Mouse (Mus musculus): ENCODE results near the gene Psenen. TPM values are rescaled to one million over a fixed set of nuclear protein-coding genes. Genes with fewer than 3 reads are reported as not detected.
A peak's percentile ranks its signal among the peaks of the same experiment; 100 is the strongest.

The Psenen gene
- polyA plus RNA-seq, 1 experiment from 2014 or later, result 136 TPM

GRCm38 (mm10) chr7:30596811-30597210, 33.4 kb upstream of the Psenen start:
- no peak for ATAC-seq (ENCODE audit: low FRiP score)

DNA sequence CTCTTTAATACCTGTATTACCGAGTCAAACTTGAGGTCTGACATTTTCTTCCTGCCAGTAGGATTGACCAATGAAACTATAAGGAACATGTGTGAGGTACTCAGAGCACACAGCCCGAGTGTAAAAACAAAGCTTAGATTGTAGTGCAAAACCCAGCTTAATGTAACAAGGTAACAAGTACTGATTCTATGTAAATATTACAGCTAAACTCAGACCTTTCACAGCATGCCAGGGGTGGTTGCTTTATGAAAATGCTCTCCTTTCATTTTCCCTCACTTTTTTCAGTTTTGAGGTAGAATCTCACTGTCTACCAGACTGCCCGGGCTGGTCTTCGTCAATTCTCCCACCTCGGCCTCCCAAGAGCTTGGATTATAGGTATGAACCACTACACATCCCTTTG, 32.7 kb upstream of the Psenen start:
- no peak overlapping the region for H3K4me3 ChIP-seq (replicated peaks)
- no peak overlapping the region for H3K27ac ChIP-seq (replicated peaks)
- H3K27me3 ChIP-seq (replicated peaks), result no peaks in the 10 kb centered on the region
- WGBS, result 83% methylated on average over 5 of the region's 5 CpGs
- no peak overlapping the region for H3K9ac ChIP-seq (replicated peaks)
- H3K9me3 ChIP-seq (replicated peaks), result no peaks in the 10 kb centered on the region
- ATAC-seq (ENCODE audit: low FRiP score), result no peak
- no peaks in the 10 kb centered on the region for H3K36me3 ChIP-seq
- H3K4me2 ChIP-seq, result no peak overlapping the region
- H3K4me1 ChIP-seq, result peaks cover 12% of the 10 kb centered on the region

More at GRCm38 (mm10) chr7:30596811-30597210, 33.4 kb upstream of the Psenen start:
- Histone ChIP-seq H3K9me3 (replicated peaks) (no peaks in the 10 kb centered on the region), H3K36me3 (no peaks in the 10 kb centered on the region), H3K27ac (replicated peaks) (no peak overlapping the region), H3K4me2 (no peak overlapping the region), H3K4me3 (replicated peaks) (no peak overlapping the region), H3K27me3 (replicated peaks) (no peaks in the 10 kb centered on the region), H3K4me1 (peaks cover 12% of the 10 kb centered on the region), H3K9ac (replicated peaks) (no peak overlapping the region)
- WGBS, result 78% methylated on average over 5 of the region's 5 CpGs

DNA sequence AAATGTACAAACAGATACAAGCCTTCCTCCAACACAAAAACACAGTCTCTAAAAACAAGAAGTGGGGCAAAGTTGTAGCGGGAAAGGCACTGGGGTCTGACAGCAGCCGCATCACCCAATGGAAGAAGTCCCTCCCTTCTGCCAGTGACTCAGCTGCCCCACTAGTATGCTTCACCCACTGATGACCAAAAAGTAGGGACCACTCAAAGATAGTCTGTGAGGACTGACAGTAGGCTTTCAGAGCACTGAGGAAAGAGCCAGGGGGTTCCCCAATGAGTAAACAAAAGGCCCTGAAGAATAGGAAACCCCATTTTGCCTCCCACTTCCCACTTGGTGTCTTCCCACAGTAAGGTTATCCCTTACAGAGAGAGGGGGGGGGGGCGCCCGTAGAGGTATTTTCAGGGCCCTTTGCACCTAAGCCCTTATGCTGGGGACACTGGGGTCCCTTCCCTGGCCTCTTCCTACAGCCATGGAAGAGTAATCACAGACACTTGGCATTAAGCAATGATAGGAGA, 31.1 kb upstream of the Psenen start:
- Histone ChIP-seq H3K9ac (replicated peaks) (no peak overlapping the region), H3K27ac (replicated peaks) (no peak overlapping the region), H3K4me2 (no peak overlapping the region), H3K9me3 (replicated peaks) (no peaks in the 10 kb centered on the region), H3K27me3 (replicated peaks) (no peaks in the 10 kb centered on the region), H3K4me1 (peaks cover 8% of the 10 kb centered on the region), H3K36me3 (no peaks in the 10 kb centered on the region), H3K4me3 (replicated peaks) (no peak overlapping the region)
- WGBS, result 69% methylated on average over 4 of the region's 4 CpGs
- ATAC-seq (ENCODE audit: low FRiP score), result no peak

DNA sequence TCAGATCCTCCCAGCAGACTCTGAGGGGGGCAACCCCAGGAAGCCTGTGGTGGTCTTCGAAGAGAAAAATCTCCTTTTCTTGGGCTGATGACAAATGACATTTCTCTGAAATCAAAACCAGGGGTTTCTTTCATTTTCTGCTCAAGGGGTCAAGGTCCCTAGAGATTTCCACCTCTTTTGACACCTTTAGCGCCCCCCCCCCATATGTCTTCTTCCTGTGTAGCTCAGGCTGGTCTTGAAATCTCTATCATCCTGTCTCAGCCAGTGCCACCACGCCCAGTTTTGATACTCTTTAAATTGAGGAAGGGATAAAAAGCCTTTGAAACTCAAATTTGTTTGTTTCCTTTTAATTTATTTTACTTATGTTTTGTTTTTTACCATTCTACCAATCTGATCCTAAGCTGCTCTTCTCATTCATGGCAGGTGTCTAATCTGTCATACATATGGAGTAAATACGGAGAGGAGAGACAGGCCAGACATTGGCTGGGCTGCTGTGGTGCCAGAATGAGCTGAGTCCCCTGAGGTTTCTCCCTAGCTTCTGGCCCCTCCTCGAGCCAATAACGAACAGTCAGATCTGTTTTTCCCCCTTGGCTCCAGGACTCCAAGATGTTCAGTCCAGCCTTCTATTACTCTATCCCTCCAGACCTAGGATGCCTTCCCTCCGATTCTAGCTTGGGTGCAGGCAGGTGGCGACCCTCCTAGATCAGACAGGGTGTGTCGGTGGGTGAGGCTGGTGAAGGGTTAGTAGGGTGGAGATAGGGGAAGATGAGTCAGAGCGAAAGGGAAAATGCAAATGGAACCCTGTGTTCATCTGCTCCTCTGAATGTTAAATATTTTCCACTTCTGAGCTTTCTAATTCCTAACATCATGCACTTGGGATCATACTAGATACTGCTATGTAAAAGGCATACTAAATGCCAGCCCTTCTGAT, 30.4 kb upstream of the Psenen start:
- 72% methylated on average over 10 of the region's 10 CpGs for whole genome bisulfite sequencing
- Histone ChIP-seq H3K9ac (replicated peaks) (no peak overlapping the region), H3K36me3 (no peaks in the 10 kb centered on the region), H3K4me2 (no peak overlapping the region), H3K27ac (replicated peaks) (no peak overlapping the region), H3K4me1 (peaks cover 7% of the 10 kb centered on the region), H3K27me3 (replicated peaks) (no peaks in the 10 kb centered on the region), H3K9me3 (replicated peaks) (no peaks in the 10 kb centered on the region), H3K4me3 (replicated peaks) (no peak overlapping the region)
- no peak for ATAC-seq (ENCODE audit: low FRiP score)

DNA sequence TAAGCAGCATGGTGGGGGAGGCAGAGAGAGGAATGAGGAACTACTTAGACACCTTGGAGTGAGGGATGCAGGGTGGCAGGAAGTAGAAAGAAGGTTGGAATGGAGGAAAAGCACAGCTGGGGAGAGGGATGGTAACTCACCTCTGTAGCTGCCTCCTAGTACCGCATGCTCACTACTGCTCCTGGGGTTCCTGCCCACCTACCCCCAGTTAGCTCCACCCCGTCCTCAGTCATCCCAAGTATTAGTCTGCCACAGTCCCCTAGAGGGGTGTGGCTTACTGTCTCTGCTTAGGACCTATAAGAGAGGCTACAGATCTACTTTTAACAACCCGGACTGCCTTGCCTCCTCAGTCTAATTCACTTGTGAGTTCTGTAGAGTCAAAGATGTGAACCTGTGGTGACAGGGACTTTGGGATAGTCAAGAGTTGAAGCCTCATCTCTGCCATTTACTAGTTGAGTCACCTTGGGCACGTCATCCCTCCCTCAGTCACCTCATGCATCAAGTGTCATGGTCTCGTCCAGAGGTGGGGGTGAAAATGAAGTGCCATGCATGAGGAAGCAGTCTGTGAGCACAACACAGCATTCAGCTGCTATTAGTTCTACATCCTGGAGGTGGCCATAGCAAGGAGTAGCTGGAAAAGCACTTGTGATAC, 29.5 kb upstream of the Psenen start:
- ATAC-seq (ENCODE audit: low FRiP score), result no peak
- H3K4me2 ChIP-seq, result no peak overlapping the region
- no peaks in the 10 kb centered on the region for H3K9me3 ChIP-seq (replicated peaks)
- WGBS, result 61% methylated on average over 5 of the region's 5 CpGs
- peaks cover 7% of the 10 kb centered on the region for H3K4me1 ChIP-seq
- H3K27ac ChIP-seq (replicated peaks), result no peak overlapping the region
- no peaks in the 10 kb centered on the region for H3K36me3 ChIP-seq
- no peaks in the 10 kb centered on the region for H3K27me3 ChIP-seq (replicated peaks)
- no peak overlapping the region for H3K4me3 ChIP-seq (replicated peaks)
- H3K9ac ChIP-seq (replicated peaks), result no peak overlapping the region

GRCm38 (mm10) chr7:30591605-30591951, 28.2 kb upstream of the Psenen start:
- Histone ChIP-seq H3K27ac (replicated peaks) (no peak overlapping the region), H3K4me1 (peaks cover 20% of the 10 kb centered on the region), H3K4me3 (replicated peaks) (no peak overlapping the region), H3K36me3 (no peaks in the 10 kb centered on the region), H3K27me3 (replicated peaks) (no peaks in the 10 kb centered on the region), H3K9me3 (replicated peaks) (no peaks in the 10 kb centered on the region), H3K9ac (replicated peaks) (no peak overlapping the region), H3K4me2 (no peak overlapping the region)
- ATAC-seq (ENCODE audit: low FRiP score), result no peak
- 49% methylated on average over 4 of the region's 4 CpGs for WGBS

GRCm38 (mm10) chr7:30590927-30591604, 27.6 kb upstream of the Psenen start:
- Histone ChIP-seq H3K27ac (replicated peaks) (no peak overlapping the region), H3K9me3 (replicated peaks) (no peaks in the 10 kb centered on the region), H3K4me2 (no peak overlapping the region), H3K4me1 (peaks cover 23% of the 10 kb centered on the region), H3K9ac (replicated peaks) (no peak overlapping the region), H3K36me3 (0 out of 2 replicates have a peak, but pooled peaks cover 4% of the 10 kb centered on the region), H3K4me3 (replicated peaks) (no peak overlapping the region), H3K27me3 (replicated peaks) (no peaks in the 10 kb centered on the region)
- 89% methylated on average over 9 of the region's 9 CpGs for WGBS
- ATAC-seq (ENCODE audit: low FRiP score), result no peak

DNA sequence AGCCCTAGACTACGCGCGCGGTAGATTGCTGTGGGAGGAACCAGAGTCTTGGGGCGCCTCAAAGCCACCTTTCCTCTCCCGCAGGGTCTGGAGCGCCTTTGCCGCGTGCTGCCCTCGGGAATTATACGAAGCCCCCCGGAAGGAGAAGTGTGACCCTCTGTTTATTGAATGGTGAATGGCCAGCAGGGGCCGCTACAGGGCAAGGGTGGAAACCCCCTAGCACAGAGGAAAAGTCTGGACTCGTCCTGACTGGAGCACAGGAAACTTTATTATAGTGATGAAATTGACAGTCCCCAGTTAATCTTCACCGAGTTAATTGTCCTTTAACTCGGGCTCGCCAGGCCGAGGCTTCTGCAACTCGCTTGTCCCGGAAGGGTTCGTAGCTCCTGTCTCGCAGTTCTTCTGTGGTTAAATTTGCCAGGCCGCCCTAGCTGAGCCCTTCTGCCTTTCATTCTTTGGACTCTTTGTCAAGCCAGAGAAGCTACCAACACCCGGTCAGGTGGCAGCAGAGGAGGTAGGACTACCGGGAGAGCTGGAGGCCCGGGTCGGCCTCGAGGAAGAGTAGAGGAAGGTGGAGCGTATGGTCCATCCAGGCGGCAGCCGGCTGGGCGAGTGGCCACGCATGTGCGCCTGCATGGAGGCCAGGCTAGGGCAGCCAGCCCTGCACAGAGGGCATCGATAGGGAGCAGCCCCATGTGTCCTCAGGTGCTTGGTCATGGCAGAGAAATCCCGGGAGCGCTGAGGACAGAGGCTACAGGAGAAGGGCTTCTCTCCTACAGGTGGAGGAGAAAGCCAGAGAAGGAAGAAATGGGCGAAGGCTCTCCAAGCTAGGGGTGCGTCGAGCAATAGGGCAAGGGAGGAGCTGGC, 26.2 kb upstream of the Psenen start:
- peaks cover 17% of the 10 kb centered on the region for H3K36me3 ChIP-seq
- H3K4me2 ChIP-seq, result peak overlapping the region; percentile 90
- no peaks in the 10 kb centered on the region for H3K9me3 ChIP-seq (replicated peaks)
- peak; percentile 79 for ATAC-seq (ENCODE audit: low FRiP score)
- WGBS, result 28% methylated on average over 40 of the region's 40 CpGs
- peak overlapping the region; percentile 91 for H3K4me3 ChIP-seq (replicated peaks)
- peak overlapping the region; percentile 96 for H3K9ac ChIP-seq (replicated peaks)
- no peaks in the 10 kb centered on the region for H3K27me3 ChIP-seq (replicated peaks)
- peaks cover 23% of the 10 kb centered on the region for H3K4me1 ChIP-seq
- peak overlapping the region; percentile 94 for H3K27ac ChIP-seq (replicated peaks)

GRCm38 (mm10) chr7:30588676-30589434, 25.4 kb upstream of the Psenen start, which contains the start of gene Kmt2b:
Kmt2b (minus strand) TSS chr7:30588726.
- peak; percentile 95 for ATAC-seq (ENCODE audit: low FRiP score)
- no peaks in the 10 kb centered on the region for H3K27me3 ChIP-seq (replicated peaks)
- WGBS, result under 1% methylated on average over 63 of the region's 68 CpGs
- no peaks in the 10 kb centered on the region for H3K9me3 ChIP-seq (replicated peaks)
- peak within 1 kb of the TSS; percentile 96 for H3K9ac ChIP-seq (replicated peaks)
- H3K4me3 ChIP-seq (replicated peaks), result peak within 1 kb of the TSS; percentile 91
- H3K27ac ChIP-seq (replicated peaks), result peak within 1 kb of the TSS; percentile 94
- peaks cover 25% of the 10 kb centered on the region for H3K36me3 ChIP-seq
- H3K4me1 ChIP-seq, result peaks cover 23% of the 10 kb centered on the region
- H3K4me2 ChIP-seq, result peak within 1 kb of the TSS; percentile 90

DNA sequence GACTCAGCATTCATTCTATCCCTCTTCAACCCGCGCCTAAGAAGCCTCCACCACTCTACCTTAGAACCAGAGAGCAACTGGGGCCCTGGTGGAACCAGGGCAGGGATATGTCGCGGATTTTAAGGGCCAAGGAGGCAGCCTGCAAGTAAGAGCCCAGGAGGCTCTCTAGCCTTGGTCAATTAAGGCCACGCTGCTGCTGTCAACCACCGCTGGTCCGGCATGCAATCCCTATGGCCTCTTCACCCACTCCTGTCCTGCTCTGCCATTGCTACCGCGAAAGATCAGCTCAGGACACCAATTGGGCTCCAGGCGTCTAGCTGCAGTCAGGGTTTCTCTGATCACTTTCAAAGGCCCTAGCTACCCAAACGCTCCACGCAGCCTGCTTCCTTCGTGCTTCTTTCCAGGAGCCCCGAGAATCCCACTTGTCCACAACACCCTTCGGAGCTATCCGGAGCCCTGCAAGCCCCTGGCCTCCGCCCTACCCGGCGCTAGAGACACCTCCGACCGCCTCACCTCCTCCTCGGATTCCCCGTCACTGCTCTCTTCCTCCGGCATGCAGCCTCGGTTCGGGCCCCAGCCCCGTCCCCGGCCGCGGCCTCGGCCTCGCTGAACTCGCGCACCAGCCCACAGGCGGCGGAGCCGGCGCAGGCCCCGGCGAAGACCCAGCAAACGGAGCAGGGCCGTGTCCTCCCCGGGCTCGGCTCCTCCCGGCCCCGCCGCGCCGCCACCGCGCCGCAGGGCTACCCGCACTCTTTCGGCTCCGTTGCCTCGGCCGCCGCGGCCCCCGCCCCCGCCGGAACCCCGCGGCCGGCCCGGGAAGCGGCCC, 24.6 kb upstream of the Psenen start:
- ATAC-seq (ENCODE audit: low FRiP score), result peak; percentile 43
- Histone ChIP-seq H3K27me3 (replicated peaks) (no peaks in the 10 kb centered on the region), H3K36me3 (peaks cover 33% of the 10 kb centered on the region), H3K4me2 (peak overlapping the region; percentile 90), H3K4me1 (peaks cover 23% of the 10 kb centered on the region), H3K9me3 (replicated peaks) (no peaks in the 10 kb centered on the region), H3K4me3 (replicated peaks) (peak overlapping the region; percentile 91), H3K9ac (replicated peaks) (peak overlapping the region; percentile 96), H3K27ac (replicated peaks) (peak overlapping the region; percentile 94)
- WGBS, result under 1% methylated on average over 66 of the region's 67 CpGs
